Mouse (Mus musculus) lung, embryonic 16.5 days (tissue): Measurements from ENCODE around the gene Adgrd1. TPM values are rescaled to one million over a fixed set of nuclear protein-coding genes. Genes with fewer than 3 reads are reported as not detected.

Source experiments
- ATAC-seq: fragments of 200-750 bp; cut with Nextera tagmentation; 2 replicates; pipeline ENCODE4 v1.8.0; 2017; ENCODE audit warnings: low read depth, mild to moderate bottlenecking, moderate library complexity
- H3K27ac ChIP-seq: fragments of 300-500 bp; sonication (generic); 2 replicates; pipeline ENCODE4 v1.5.1; 2014; ENCODE audit warnings: mild to moderate bottlenecking, control low read depth, low read length
- H3K27me3 ChIP-seq: fragments of 300-500 bp; sonication (generic); 2 replicates; pipeline ENCODE4 v1.6.1; 2014; ENCODE audit warnings: low read depth, low read length, mixed read lengths; ENCODE audit not compliant: control insufficient read depth, insufficient read depth
- H3K36me3 ChIP-seq: fragments of 300-500 bp; sonication (generic); 2 replicates; pipeline ENCODE4 v1.6.1; 2014; ENCODE audit warnings: low read length; ENCODE audit not compliant: control insufficient read depth, insufficient read depth
- H3K4me1 ChIP-seq: fragments of 300-500 bp; sonication (generic); replicated peaks from 2 replicates; pipeline ENCODE4 v1.6.1; 2014; ENCODE audit warnings: low read length, mixed read lengths; ENCODE audit not compliant: control insufficient read depth, insufficient read depth
- H3K4me2 ChIP-seq: fragments of 300-500 bp; sonication (generic); 2 replicates; pipeline ENCODE4 v1.6.1; 2014; ENCODE audit warnings: low read depth, low read length, control low read depth
- H3K4me3 ChIP-seq: fragments of 300-500 bp; sonication (generic); 2 replicates; pipeline ENCODE4 v1.5.1; 2014; ENCODE audit warnings: mild to moderate bottlenecking, low read length, control low read depth
- H3K9ac ChIP-seq: fragments of 300-500 bp; sonication (generic); 2 replicates; pipeline ENCODE4 v1.6.1; 2014; ENCODE audit warnings: low read length, control low read depth
- H3K9me3 ChIP-seq: fragments of 300-500 bp; sonication (generic); 2 replicates; pipeline ENCODE4 v1.6.1; 2016; ENCODE audit warnings: low read length; ENCODE audit not compliant: control insufficient read depth
- WGBS: fragments of 180-500 bp; shearing (Covaris S2); extraction: QIAGEN DNeasy Blood & Tissue Kit; methylation state at CpG from one replicate; pipeline ENCODE4 v1.1.7; 2014; 5-methylcytosine and 5-hydroxymethylcytosine counted together
- polyA plus RNA-seq: library from polyadenylated mRNA; unstranded; fragments of >200 nt; fragmentation: Nextera tagmentation; extraction: Ambion mirVana; gene quantifications from 2 replicates; pipeline ENCODE4 v1.2.1, GENCODE M21; 2015

Gene Adgrd1
- polyA plus RNA-seq, 1 experiment from 2014 or later: 1.8 TPM

- Histone ChIP-seq H3K36me3 (no peaks in the 10 kb centered on the region), H3K9me3 (no peaks in the 10 kb centered on the region), H3K4me3 (no peak overlapping the region), H3K27me3 (no peaks in the 10 kb centered on the region), H3K4me2 (no peak overlapping the region), H3K9ac (no peak overlapping the region), H3K4me1 (peaks cover 18% of the 10 kb centered on the region), H3K27ac (peak overlapping the region; percentile 84; the same call in 1 of the 2 replicates)
- no peak for ATAC-seq
- 72% methylated on average over 8 of the region's 8 CpGs for WGBS
Observed at GRCm38 (mm10) chr5:129163416-129163815, 66.9 kb downstream of the Adgrd1 start.

- peak overlapping the region; percentile 84 for H3K27ac ChIP-seq
- H3K27me3 ChIP-seq: no peaks in the 10 kb centered on the region
- no peak overlapping the region for H3K4me3 ChIP-seq
- H3K9me3 ChIP-seq: no peaks in the 10 kb centered on the region
- no peaks in the 10 kb centered on the region for H3K36me3 ChIP-seq
- H3K4me2 ChIP-seq: no peak overlapping the region
- H3K4me1 ChIP-seq: peaks cover 18% of the 10 kb centered on the region
- WGBS: 12% methylated on average over 10 of the region's 10 CpGs
- H3K9ac ChIP-seq: no peak overlapping the region
- peak; percentile 36 for ATAC-seq
Observed at GRCm38 (mm10) chr5:129164091-129164490, 67.5 kb downstream of the Adgrd1 start.

- H3K9ac ChIP-seq: no peak overlapping the region
- H3K36me3 ChIP-seq: no peaks in the 10 kb centered on the region
- no peak overlapping the region for H3K4me2 ChIP-seq
- 66% methylated on average over 10 of the region's 10 CpGs for WGBS
- peaks cover 18% of the 10 kb centered on the region for H3K4me1 ChIP-seq
- peak overlapping the region; percentile 84 for H3K27ac ChIP-seq
- ATAC-seq: peak; percentile 80
- H3K4me3 ChIP-seq: no peak overlapping the region
- H3K27me3 ChIP-seq: no peaks in the 10 kb centered on the region
- no peaks in the 10 kb centered on the region for H3K9me3 ChIP-seq
Observed at GRCm38 (mm10) chr5:129164911-129165584, 68.5 kb downstream of the Adgrd1 start.

GRCm38 (mm10) chr5:129165595-129165994 is 69.0 kb downstream of the Adgrd1 start:
- H3K27ac ChIP-seq: peak overlapping the region; percentile 84
- no peak overlapping the region for H3K4me3 ChIP-seq
- peaks cover 18% of the 10 kb centered on the region for H3K4me1 ChIP-seq
- no peaks in the 10 kb centered on the region for H3K36me3 ChIP-seq
- no peaks in the 10 kb centered on the region for H3K9me3 ChIP-seq
- ATAC-seq: peak; percentile 84
- H3K4me2 ChIP-seq: no peak overlapping the region
- no peak overlapping the region for H3K9ac ChIP-seq
- WGBS: 32% methylated on average over 7 of the region's 7 CpGs
- H3K27me3 ChIP-seq: no peaks in the 10 kb centered on the region

- no peak overlapping the region for H3K4me2 ChIP-seq
- no peaks in the 10 kb centered on the region for H3K36me3 ChIP-seq
- ATAC-seq: no peak
- H3K27me3 ChIP-seq: no peaks in the 10 kb centered on the region
- WGBS: 30% methylated on average over 5 of the region's 5 CpGs
- no peak overlapping the region for H3K4me3 ChIP-seq
- no peak overlapping the region for H3K27ac ChIP-seq
- H3K9me3 ChIP-seq: no peaks in the 10 kb centered on the region
- H3K4me1 ChIP-seq: peaks cover 14% of the 10 kb centered on the region
- H3K9ac ChIP-seq: no peak overlapping the region
Observed at GRCm38 (mm10) chr5:129169090-129169489, 72.5 kb downstream of the Adgrd1 start.

GRCm38 (mm10) chr5:129169567-129169966 is 73.0 kb downstream of the Adgrd1 start:
- no peak overlapping the region for H3K9ac ChIP-seq
- H3K27ac ChIP-seq: no peak overlapping the region
- peaks cover 9% of the 10 kb centered on the region for H3K4me1 ChIP-seq
- no peak for ATAC-seq
- H3K4me2 ChIP-seq: no peak overlapping the region
- H3K4me3 ChIP-seq: no peak overlapping the region
- H3K36me3 ChIP-seq: no peaks in the 10 kb centered on the region
- whole genome bisulfite sequencing: 21% methylated on average over 4 of the region's 4 CpGs
- H3K27me3 ChIP-seq: no peaks in the 10 kb centered on the region
- H3K9me3 ChIP-seq: no peaks in the 10 kb centered on the region

GRCm38 (mm10) chr5:129172533-129172932 is 76.0 kb downstream of the Adgrd1 start:
- Histone ChIP-seq H3K9me3 (no peaks in the 10 kb centered on the region), H3K4me1 (no peaks in the 10 kb centered on the region), H3K9ac (no peak overlapping the region), H3K36me3 (no peaks in the 10 kb centered on the region), H3K4me2 (no peak overlapping the region), H3K4me3 (no peak overlapping the region), H3K27me3 (no peaks in the 10 kb centered on the region), H3K27ac (no peak overlapping the region)
- WGBS: 84% methylated on average over 6 of the region's 6 CpGs
- no peak for ATAC-seq

GRCm38 (mm10) chr5:129175925-129176324 is 79.4 kb downstream of the Adgrd1 start:
- no peaks in the 10 kb centered on the region for H3K9me3 ChIP-seq
- H3K4me2 ChIP-seq: no peak overlapping the region
- no peaks in the 10 kb centered on the region for H3K36me3 ChIP-seq
- no peak overlapping the region for H3K27ac ChIP-seq
- H3K4me1 ChIP-seq: no peaks in the 10 kb centered on the region
- ATAC-seq: no peak
- 49% methylated on average over 3 of the region's 3 CpGs for WGBS
- H3K4me3 ChIP-seq: no peak overlapping the region
- H3K9ac ChIP-seq: no peak overlapping the region
- H3K27me3 ChIP-seq: 0 out of 2 replicates have a peak, but pooled peaks cover 4% of the 10 kb centered on the region

GRCm38 (mm10) chr5:129177697-129178511 is 81.4 kb downstream of the Adgrd1 start:
- Histone ChIP-seq H3K27me3 (0 out of 2 replicates have a peak, but pooled peaks cover 4% of the 10 kb centered on the region), H3K9me3 (no peaks in the 10 kb centered on the region), H3K4me1 (no peaks in the 10 kb centered on the region), H3K4me3 (peak overlapping the region; percentile 24; the same call in 1 of the 2 replicates), H3K4me2 (peak overlapping the region; percentile 39), H3K27ac (no peak overlapping the region), H3K36me3 (no peaks in the 10 kb centered on the region), H3K9ac (0 out of 2 replicates have a peak overlapping the region, but pooled peaks have one; percentile 50)
- 48% methylated on average over 14 of the region's 14 CpGs for WGBS
- peak; percentile 69 for ATAC-seq
